Mouse (Mus musculus) thymus, adult 2 months (tissue): ENCODE results near the gene Otud7a.

ENCODE experiments used
- CTCF ChIP-seq: fragments of 200-500 bp; IDR thresholded peaks from 2 replicates; pipeline ENCODE4 v1.5.1; 2012; ENCODE audit warnings: mild to moderate bottlenecking, control low read depth, low read length, moderate library complexity, borderline replicate concordance; ENCODE audit not compliant: control insufficient read depth, poor library complexity, insufficient read depth; ENCODE audit errors: extremely low read depth
- POLR2A ChIP-seq: fragments of 200-500 bp; IDR thresholded peaks from 2 replicates; pipeline ENCODE4 v1.6.1; 2012; ENCODE audit warnings: mild to moderate bottlenecking, low read length, control low read depth, moderate library complexity; ENCODE audit not compliant: control insufficient read depth, poor library complexity, insufficient read depth; ENCODE audit errors: extremely low read depth

DNA sequence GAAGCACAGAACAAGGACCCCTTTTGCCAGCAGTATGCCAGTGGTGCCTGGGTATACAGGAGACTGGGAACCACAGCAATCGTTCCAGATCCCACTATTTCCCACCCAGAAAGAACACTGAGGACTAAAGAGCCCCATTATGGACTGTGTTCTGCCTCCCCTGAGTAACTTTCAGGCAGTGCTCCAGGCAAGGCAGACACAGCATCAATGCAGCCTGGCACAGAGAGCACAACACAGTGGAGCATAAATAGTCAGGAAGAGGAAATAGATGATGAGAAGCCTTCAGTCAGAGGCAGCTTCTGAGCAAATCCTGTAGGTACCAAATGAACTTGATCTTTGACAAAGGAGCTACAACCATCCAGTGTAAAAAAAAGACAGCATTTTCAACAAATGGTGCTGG is 115.1 kb downstream of the Otud7a start:
- TF ChIP-seq POLR2A (no peak), CTCF (no peak)
